Mouse (Mus musculus): Measurements from ENCODE around the gene Necap2.

DNA sequence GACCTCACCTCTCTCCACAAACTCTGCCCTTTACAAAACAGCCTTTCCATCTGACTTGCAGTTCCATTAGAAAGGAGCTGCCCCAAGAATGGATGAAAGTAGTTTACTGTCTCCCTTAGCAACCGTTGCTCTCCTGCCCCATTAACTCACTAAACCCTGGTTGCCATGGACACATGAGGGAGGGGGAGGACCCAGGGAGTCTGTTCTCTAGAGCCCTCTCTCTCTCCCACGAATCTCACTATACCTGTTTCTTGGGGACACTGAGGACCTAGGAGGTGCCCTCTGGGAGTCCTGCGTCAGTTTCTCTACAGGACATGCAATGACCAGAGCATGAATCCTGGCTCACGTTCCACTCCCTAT is 28.7 kb downstream of the Necap2 start:
- TF ChIP-seq GATA1 (IDR thresholded peaks at IDR 0.05; ENCODE audit: low read length) (no peak), TAL1 (IDR thresholded peaks at IDR 0.05; ENCODE audit: low read length) (no peak)

Measured in erythroblast, embryonic 14.5 days (primary cell).